Mouse (Mus musculus) embryo, embryonic 10.5 days (tissue): ENCODE data around the gene Aldh1b1.
A peak's percentile ranks its signal among the peaks of the same experiment; 100 is the strongest.

Experiments
- DNase-seq: peaks from one replicate; pipeline ENCODE4 v3.0.0-alpha.2; 2015; ENCODE audit warnings: low spot score

Aldh1b1 gene

DNA sequence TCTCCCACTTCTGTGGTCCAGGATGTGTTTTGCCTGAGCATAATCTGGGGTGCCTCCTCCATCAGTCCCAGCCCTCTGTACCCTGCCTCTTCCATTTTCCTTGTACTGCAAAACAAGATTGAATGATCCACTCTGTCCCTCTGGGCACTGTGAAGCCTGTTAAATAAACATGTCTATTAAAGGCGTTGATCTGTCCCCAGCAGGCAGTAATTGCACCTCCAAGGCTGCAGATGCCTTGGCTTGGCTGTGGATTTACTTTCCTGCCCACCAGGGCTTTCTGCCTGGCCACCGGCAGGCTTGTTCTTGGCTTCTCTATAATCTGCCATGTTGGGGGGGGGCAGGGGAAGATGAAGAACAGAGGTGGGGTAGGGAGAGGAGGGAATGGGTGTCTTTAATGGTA, 12.9 kb upstream of the Aldh1b1 start:
- DNase-seq, result no peak

DNA sequence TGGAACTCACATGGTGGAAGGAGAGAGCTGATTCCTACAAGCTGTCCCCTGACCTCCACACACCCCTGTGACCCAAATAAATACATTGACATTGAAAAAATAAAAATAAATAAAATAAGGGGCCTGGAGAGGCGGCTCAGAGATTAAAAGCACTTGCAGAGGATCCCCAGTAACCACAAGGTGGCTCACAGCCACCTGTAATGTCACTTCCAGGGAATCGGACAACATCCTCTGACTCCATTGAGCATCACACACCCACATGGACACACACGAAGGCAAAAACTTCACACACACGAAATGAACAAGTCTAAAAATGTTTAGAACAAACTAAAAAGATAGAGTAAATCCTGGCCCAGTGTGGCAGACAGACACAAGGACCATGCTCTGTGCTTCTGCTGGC, 12.1 kb upstream of the Aldh1b1 start:
- no peak for DNase-seq

DNA sequence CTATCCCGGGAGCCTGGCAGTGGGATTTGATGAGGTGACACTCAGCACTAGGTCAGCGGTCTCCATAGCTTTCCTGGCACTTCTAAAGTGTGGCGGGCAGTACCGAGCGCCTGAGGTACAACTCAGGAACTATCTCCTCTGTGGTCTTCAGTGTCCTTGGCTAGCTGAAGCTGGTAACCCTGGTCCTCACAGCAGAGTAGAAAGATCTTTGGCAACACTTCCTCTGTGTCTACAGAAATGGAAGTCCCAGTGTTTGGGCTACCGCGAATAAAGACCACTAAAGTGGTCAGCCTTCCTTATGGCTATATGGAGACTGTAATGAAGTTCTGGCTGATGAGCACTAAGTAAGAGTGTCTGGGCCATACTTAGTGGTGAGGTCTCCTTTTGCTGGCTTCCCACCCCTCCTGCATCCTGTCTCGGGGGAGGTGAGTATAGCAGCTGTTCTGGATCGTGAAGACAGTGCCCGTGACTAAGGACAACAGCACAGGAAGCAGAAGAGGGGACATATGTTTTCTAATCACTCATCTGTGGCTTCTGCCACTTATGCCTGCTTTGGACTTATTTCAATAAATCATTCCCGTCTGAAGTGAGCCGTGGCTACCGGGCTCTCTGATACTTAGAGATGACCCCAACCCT, 10.3 kb upstream of the Aldh1b1 start:
- DNase-seq, result no peak

DNA sequence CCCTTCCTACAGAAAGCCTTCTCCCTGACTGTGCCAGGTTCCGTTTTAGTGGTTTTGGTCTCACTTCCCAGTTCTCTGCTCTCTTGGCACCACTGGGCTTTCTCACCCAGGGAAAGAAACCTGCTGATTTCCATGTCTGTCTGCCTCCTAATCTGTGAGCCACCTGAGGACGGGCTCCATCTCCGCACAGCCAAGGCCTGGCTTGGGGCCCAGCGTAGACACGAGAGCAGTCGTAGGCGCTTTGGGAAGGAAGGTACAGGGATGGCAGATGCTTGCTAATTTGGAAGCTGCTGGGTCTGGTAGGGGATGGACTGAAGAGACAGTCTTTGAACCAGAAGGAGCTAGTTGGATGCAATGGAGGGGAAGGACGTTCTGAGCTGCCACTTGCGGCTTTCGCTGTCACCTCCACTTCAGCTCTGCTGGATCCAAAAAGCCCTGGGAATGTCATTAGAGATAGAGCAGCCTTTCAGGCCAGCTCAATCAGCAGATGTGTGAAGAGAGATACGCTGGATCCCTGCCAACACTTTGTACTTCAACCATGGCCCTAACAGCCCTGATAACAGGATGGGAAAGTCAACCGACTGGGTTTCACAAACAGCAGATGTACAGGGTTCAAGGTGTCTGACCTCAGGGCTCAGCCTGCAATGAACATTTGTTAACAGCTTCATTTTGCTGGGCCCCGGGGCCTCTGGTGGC, 9.4 kb upstream of the Aldh1b1 start:
- DNase-seq, result no peak

DNA sequence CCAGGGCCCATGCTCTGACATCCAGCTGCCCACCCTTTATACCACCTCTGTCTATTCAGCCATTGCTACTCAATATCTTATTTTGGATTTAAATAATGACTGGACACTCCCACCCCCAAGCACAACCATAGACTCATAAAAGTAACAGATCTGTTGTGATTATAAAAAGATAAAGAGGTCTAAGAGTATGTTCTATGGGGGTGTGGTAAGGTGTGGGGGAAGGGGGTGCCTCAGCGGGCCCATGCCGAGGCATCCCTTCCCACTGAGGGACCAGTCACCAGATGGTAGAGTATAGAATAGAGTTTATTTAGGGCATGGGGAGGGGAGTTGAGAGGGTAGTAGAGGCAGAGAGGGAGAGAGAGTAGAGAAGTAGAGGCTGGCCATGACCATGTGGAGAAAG, 8.8 kb upstream of the Aldh1b1 start:
- DNase-seq, result no peak

- DNase-seq, result peak; percentile 72
Measured at GRCm38 (mm10) chr4:45795191-45795811, 3.5 kb upstream of the Aldh1b1 start.

GRCm38 (mm10) chr4:45796760-45797159, 2.1 kb upstream of the Aldh1b1 start:
- DNase-seq, result no peak

GRCm38 (mm10) chr4:45799956-45800537, 1.2 kb downstream of the Aldh1b1 start:
- DNase-seq, result no peak

DNA sequence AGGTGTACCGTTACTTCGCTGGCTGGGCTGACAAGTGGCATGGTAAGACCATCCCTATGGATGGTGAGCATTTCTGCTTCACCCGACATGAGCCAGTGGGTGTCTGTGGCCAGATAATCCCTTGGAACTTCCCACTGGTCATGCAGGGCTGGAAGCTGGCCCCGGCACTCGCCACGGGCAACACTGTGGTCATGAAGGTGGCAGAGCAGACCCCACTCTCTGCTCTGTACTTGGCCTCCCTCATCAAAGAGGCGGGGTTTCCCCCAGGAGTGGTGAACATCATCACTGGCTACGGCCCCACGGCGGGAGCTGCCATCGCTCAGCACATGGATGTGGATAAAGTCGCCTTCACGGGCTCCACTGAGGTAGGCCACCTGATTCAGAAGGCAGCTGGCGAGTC, 4.1 kb downstream of the Aldh1b1 start:
- DNase-seq, result no peak

GRCm38 (mm10) chr4:45808034-45808433, 9.2 kb downstream of the Aldh1b1 start:
- DNase-seq, result no peak

DNA sequence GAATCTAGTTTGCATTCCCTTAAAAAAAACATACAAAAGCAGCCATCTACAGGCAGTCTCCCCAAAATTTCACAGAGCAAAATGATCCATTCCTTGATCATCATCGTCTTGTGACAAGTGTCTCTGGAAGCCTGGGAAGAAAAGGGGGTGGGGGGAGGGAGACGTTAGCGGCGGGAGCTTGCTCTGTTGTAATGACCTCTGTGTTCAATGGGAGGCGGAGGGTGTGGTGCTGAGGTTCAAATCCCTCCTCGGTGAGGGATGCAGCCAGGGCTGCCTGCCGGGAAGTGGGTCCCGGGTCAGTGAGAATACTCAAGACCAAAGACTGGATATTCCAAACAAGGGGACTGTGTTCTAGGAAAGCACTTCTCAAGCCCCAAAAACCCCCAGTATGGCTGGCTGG, 12.4 kb downstream of the Aldh1b1 start:
- no peak for DNase-seq

DNA sequence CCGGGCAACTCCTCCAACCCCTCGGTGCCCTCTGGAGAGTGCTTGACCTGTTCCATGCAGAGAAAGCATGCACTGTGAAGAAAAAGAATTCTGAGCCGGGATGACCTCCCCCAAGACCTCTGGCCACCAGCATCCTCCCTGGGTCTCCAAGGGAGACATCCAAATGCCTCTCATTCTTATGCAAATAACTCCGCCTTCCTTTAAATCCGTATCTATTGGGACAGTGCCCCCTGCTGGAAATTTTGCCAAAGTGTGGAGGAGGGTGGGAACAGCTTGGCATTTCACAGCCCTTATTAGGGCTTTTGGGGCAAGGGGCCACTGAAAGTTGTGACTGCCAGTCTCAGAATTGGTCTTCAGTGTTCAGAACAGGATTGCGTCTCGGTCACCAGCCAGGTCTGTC, 16.7 kb downstream of the Aldh1b1 start:
- DNase-seq, result peak; percentile 90

DNA sequence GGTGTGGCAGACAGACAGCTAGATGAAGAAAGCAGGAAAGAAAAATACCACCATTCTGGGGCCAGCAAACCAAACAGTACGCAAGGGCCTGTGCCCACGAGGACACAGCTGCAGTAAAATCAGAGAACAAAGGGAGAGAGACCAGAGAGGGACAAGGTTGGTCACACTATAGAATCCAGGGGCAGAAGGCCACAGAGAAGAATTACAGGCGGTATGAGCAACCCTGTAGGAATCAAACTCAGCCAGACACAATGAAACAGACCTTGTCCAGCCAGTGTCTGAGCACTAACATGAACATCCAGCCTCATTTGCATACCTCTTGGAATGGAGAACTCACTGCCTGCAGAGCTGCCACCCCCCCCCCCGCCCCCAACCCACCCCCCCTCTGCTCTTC, 20.0 kb downstream of the Aldh1b1 start:
- DNase-seq, result peak; percentile 63

GRCm38 (mm10) chr4:45819208-45819931, 20.5 kb downstream of the Aldh1b1 start:
- peak; percentile 82 for DNase-seq

DNA sequence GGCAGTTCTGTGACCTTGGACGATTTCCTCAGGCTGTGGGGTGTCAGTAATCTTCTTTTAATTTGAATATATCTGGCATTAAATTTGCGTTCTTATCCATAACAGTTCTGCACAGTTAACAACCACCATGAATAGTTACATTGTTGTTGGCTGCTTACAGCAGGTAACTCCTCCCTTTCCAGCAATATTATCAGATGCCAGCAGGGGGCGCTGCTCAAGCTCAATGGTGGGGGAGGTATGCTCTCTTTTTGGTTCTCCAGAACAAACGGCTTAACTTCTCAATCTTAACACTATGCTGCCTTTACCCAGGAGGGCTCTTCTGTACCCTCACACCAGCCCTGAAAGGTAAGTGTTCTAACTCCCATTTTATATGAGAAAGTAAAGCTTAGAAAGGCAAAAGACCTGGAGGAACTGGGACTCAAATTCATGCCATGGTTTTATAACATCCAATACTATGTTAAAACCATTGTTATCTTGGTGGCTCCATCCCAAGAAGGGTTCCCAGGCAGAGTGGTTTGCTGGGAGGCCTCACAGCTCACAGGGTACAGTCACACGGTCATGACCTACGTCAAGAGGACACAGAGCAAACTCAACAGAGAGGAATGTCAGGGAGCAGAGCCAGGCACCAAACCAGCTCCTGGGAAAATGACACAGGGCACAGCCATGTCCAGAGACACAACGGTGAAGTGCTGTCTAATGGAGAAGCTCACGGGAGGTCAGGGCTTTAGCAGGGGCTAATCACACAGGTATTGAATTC, 21.4 kb downstream of the Aldh1b1 start:
- DNase-seq, result peak; percentile 83

GRCm38 (mm10) chr4:45821995-45822394, 23.2 kb downstream of the Aldh1b1 start:
- DNase-seq, result peak; percentile 39

DNA sequence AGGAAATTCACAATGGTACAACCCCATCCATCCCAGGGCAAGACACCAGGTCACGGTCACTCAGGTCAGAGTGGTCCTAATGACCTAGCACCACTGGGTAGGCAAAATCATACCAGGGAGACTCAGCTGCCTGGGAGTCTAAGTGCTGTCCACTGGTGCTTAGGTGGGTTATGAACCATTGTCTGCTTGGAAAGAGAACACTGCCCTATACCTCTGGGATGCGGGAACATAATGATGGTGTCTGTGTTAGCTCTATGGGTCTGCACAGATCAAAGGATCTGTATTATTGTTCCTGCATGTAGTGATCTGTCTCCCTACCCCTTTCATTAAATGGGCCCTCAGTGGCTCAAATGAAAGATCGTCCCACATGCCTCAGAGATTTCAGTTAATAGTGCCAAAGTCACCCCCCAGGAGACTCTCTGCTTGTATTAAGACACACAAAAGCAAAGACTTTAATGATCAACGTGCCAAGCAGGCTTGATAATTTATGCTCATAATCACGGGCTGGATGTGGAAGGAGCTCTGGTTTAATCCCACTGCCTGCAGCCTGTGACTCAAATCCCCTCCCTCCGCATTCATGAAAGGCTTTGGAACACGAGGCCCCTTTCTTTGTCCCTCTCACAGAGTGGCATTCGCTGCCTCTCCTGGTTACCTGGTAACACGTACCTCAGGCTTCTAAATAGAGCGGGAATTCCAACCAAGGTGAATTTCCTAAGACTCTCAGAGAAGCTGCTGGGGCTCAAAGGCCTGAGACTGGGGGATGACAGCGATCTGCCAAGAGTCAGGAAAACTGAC, 24.2 kb downstream of the Aldh1b1 start:
- DNase-seq, result peak; percentile 74

DNA sequence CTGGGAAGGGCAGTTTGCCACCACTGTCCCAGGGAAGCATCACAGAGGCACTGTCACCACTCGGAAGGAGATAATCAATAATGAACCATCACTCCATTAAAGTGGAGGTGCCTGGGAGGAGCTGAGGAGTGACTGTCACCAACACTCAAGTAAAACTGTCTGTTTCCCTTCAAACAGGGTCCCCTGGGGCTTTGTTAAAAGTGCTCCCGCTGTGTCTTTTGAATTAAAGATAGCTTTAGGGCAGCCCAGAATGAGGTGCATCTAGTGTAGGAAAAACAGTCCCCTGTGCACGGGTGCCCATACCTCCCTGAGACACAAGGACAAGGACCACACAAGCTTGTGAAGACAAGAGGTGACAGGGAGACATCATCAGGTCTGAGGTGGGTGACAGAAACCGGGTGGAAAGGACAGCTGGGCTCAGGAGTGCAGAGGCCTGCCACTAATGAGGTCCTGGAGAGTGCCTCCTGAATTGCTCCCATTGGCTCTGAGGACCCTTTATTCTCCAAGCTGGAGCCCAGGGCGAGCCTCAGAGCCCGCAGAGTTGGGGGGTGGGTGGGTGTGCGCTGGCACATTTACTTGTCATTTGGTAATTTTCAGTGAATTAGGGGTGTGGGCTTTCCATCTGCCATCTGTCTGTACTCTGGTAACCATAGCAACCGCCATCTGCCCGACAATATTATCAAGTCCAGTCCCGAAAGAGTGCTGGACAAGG, 25.4 kb downstream of the Aldh1b1 start:
- peak; percentile 79 for DNase-seq

DNA sequence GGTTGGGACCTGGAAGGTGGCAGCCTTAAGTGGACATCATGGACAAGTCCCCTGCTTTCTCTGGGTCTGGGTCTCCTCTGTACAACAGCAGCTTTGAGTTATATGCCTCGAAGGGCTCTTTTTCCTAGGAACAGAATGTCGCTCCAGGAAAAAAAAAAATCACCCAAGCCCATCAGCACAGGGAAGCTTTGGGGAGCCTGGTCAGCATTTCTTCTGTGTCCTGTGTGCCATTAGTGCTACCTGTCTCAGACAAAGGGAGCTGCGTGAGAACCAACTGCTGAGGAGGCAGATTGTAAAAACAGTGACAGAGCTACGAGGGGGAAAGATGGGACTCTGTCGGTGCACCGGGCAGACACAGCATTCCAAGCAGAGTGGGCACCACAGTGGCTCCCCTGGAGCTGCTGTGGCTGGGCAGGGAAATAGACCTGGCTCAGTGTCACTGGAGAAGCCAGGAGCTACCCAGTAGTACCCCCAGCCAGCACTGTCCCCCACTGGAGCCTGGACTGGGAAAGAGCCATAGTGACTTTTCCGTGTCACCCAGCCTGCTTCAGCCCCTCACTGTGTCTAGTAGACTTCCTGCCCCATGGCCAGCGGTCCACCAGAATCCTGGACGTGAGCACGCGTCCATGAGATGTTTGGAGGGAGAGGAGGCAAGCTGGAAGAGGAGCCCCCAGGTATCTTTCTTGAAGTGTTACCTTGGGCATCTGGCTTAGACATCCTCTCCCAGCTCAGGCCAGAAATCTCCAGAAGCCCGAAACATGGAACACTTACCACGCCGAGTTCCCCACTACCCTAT, 26.1 kb downstream of the Aldh1b1 start:
- DNase-seq, result no peak
